Mouse (Mus musculus): ENCODE results near the gene Hdac11. TPM values are rescaled to one million over a fixed set of nuclear protein-coding genes. Genes with fewer than 3 reads are reported as not detected.

Gene Hdac11
- total RNA-seq, 2 experiments from 2014 or later, result 174 to 176 TPM

DNA sequence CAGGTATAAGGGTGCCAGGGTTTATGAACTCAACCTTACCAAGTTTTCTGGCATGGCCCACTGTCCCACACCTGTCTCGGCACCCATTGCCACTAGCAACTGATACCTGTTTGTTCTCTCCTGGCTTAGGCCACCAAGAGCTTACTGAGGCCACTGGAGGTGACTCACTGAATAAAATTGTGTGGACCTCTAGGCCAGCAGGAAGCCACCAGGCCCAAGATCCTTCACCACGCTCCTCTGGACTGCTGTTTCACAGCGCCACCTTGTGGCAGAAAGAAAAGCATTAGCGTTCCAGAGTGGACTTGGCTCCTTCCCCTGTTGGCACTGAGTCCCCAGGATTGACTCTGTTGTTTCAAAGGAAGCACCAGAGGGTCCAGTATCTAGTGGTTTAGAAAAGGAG, 16.6 kb upstream of the Hdac11 start:
- Histone ChIP-seq H3K27ac (no peak overlapping the region), H3K4me3 (no peak overlapping the region)
- intact Hi-C loops (cut with DNase I), result loop anchor here (2.0 to 10.0 kb wide), 5 partner anchors 83 to 533 kb away; no protein-coding TSS in a partner anchor
- TF ChIP-seq CTCF (IDR thresholded peaks at IDR 0.05), result peak; percentile 87
- peak; percentile 66 to 75 for DNase-seq (ENCODE audit: extremely low spot score in 1 of 2, low spot score in 2 of 2)

DNA sequence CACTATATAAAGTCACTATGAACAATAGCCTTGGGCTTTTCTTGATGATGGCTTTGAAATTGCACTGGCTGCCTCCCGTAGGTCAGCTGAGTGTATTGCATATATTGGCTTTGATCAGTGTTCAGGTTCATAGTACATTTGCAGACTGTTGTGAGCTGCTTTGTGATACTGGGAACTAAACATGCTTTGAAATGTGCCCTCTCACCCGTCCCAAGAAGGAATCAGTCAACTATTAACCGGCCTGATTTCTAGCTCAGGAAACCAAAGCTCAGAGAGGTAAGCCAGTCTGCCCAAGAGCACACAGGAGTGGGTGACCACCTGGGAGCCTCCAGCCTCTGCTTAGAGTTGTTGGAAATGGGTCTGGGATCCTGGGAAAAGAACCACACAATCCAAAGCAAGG, 11.4 kb upstream of the Hdac11 start:
- no peak for DNase-seq (ENCODE audit: extremely low spot score in 1 of 2, low spot score in 2 of 2)
- Histone ChIP-seq H3K27ac (no peak overlapping the region), H3K4me3 (no peak overlapping the region)
- TF ChIP-seq CTCF (IDR thresholded peaks at IDR 0.05), result no peak; the same call in none of the 2 replicates
- intact Hi-C loops (cut with DNase I), result no loop called here

DNA sequence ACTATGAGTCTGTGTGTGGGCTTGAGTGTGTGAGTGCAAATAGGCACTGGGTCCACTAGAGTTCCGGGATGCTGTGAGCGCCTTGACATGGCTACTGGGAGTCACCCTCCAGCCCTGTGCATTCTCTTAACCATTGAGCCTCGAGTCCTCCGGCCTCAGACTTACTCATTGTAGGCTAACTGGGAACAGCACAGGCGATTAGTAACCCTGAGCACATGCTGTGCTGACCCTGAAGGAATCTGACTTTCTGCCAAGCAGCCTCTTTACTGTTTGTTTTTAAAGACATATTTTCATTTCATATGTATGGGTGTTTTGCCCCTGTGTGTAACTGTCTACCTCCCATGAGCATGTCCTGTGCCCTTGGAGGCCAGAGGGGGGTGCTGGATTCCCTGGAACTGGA, 10.9 kb upstream of the Hdac11 start:
- DNase-seq (ENCODE audit: extremely low spot score in 1 of 2, low spot score in 2 of 2), result no peak
- no peak overlapping the region for H3K27ac ChIP-seq
- intact Hi-C loops (cut with DNase I), result no loop called here

DNA sequence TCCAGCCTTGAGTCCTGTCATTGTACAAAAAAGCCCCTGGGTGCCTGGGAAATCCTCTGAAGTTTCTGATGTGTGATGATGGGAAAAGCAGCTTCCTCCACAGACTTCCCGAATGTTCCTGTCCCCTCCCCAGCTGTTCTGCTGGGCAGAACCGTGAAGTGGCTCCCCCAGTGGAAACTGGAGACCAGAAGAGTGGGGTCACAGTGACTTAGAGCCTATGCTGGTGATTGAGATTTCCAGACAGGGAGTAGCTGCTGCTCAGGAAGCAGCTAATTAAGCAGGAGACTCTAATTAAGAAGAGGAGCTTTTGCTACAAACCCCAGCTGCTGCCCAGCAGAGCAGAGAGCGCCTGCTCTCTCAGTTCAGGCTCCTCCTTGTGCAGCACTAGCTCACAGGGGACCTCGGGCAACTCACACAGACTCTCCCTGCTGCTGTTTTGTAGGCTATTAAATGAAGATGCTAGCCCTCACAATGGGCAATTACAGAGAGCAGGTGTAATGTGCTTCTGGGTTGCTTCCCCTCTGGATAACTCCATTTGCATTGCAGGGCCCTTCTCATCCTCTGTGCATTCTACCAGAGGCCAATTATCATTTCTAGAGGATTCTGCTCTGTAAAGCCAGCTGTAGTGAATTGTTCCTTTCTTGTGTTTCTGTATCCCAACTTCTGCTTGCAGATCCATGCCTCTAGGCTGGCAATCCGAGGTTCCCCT, 9.9 kb upstream of the Hdac11 start:
- no peak for TF ChIP-seq CTCF (IDR thresholded peaks at IDR 0.05)
- no peak overlapping the region for H3K27ac ChIP-seq
- no peak for DNase-seq (ENCODE audit: extremely low spot score in 1 of 2, low spot score in 2 of 2)
- intact Hi-C loops (cut with DNase I), result no loop called here
- H3K4me3 ChIP-seq, result no peak overlapping the region

More for the DNA sequence above, 10.9 kb upstream of the Hdac11 start:
- H3K4me3 ChIP-seq, result no peak overlapping the region
- TF ChIP-seq CTCF (IDR thresholded peaks at IDR 0.05), result no peak

DNA sequence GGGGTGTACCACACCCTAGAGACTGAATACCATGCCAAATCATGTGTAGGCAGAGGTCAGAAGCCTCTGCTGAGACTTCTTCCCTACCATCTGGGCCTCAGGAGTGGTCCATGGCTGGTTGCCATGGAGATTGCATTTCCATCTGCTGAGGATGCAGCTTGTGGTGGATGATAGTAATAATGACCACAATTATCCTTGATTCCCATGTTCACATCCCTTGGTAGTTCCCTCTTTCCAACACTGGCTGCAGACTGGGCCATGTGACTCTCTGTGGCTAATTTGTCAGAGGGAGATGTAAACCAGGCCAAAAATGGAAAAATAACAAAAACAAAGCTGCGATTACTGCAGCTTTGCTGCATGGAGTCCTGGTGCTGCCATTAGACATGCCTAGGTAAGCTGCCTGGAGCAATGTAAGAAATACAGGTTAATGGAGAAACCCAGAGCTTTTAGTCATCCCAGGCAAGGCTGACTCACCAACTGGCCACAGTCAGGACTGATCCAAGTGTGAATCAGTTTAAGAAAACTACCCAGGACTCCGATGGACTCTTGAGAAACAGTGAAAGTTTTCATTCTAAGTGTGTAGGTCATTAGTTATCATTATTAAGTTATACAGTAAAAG, 9.2 kb upstream of the Hdac11 start:
- H3K4me3 ChIP-seq, result no peak overlapping the region
- no peak for DNase-seq (ENCODE audit: extremely low spot score in 1 of 2, low spot score in 2 of 2)
- TF ChIP-seq CTCF (IDR thresholded peaks at IDR 0.05), result no peak
- intact Hi-C loops (cut with DNase I), result no loop called here
- no peak overlapping the region for H3K27ac ChIP-seq

DNA sequence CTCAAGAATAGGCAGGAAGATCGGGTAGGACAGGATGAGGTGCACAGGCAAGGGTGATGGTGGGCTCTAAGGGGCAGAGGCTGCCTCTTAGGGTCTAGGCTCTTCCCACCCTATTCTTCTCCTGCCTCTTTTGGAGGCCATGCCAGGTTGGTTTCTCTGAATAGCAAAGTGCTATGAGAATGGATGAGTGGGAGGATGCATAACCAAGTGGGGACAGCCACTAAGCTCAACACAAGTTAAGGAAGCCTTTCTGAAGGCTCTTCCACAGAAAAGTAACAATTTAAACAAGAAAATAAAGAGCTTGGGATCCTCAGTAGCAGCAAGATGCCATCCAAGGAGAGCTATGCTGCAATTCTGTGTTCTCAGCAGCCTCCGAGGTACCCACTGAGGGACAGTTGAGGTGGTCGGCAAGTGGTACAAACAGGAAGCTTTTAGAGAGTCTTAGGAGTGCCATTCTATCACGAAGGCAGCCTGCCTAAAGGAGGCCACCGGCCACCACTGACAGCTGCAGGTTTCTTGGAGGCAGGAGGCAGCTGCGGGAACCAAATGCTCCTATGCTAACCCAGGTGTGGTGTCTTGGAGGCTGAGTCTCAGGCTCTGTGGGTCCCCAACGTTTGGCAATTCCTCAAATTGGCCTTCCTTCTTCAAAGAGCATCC, 3.4 kb upstream of the Hdac11 start:
- H3K27ac ChIP-seq, result peak overlapping the region; percentile 97
- no peak for DNase-seq (ENCODE audit: extremely low spot score in 1 of 2, low spot score in 2 of 2)
- H3K4me3 ChIP-seq, result no peak overlapping the region
- no peak for TF ChIP-seq CTCF (IDR thresholded peaks at IDR 0.05)
- intact Hi-C loops (cut with DNase I), result no loop called here

DNA sequence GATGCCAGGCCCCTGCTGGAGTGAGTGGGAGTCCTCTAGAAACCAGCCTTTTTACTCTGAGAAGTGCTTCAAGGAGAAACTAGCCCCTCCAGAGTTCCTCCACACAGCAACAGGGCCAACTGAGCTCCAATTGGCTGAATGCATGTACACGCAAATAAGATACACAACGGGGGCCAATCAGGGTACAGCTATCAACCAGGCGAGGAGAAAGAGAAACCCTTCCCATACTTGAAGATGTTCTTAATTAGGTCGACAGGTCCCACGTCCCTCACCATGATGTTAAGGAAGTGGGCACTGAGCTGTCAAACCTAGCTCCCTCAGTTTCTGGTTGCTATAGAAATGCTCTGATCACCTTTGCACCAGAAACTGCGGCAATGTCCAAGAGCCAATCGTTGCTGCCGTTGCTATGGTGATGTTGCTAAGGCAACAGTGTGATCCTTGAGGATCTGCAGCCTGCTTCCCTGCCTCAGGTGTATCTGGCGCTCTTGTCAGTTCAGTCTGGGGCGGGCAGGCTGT, 2.9 kb upstream of the Hdac11 start:
- intact Hi-C loops (cut with DNase I), result no loop called here
- TF ChIP-seq CTCF (IDR thresholded peaks at IDR 0.05), result no peak
- peak; percentile 67 to 75 for DNase-seq (ENCODE audit: extremely low spot score in 1 of 2, low spot score in 2 of 2)
- Histone ChIP-seq H3K4me3 (no peak overlapping the region), H3K27ac (peak overlapping the region; percentile 97)

DNA sequence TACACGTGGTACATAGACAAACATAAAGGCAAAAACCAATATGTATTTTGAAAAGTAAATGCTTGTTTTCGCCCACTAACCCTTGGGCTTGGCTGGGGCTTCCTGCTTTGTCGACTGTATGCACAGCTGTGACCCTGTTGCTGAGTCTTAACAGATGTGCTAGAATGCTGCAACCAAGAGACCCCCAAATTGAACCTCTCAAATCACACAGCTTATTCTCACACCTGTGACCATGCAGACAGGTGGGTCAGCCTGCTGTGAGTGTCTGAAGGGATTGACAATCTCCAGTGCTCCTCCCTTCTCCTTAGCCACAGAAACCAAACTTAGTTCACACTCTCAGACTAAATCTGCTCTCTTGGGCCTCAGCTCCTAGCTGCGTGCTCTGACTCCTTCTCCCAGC, 1.8 kb upstream of the Hdac11 start:
- no peak for TF ChIP-seq CTCF (IDR thresholded peaks at IDR 0.05)
- no peak for DNase-seq (ENCODE audit: extremely low spot score in 1 of 2, low spot score in 2 of 2)
- intact Hi-C loops (cut with DNase I), result no loop called here
- H3K27ac ChIP-seq, result peak overlapping the region; percentile 97
- H3K4me3 ChIP-seq, result no peak overlapping the region

DNA sequence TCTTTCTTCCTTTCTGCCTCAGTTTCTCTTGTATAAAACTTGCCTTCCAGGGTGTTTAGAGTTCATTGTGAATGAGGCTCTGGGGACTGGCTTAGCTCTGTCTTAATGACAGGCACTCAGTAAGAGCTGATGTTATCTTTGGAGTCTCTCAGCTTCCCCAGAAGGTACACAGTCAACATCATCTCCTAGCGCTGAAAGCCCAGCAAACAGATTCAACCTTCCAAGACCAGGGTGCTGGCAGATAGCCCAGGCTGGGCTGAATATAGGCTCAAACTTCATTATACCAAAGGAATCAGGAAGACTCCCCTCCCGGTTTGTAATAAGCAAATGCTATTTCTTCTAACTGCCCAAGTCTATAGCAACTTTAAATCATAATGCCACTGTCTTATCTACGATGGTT, 1.2 kb upstream of the Hdac11 start:
- H3K27ac ChIP-seq, result peak overlapping the region; percentile 97

DNA sequence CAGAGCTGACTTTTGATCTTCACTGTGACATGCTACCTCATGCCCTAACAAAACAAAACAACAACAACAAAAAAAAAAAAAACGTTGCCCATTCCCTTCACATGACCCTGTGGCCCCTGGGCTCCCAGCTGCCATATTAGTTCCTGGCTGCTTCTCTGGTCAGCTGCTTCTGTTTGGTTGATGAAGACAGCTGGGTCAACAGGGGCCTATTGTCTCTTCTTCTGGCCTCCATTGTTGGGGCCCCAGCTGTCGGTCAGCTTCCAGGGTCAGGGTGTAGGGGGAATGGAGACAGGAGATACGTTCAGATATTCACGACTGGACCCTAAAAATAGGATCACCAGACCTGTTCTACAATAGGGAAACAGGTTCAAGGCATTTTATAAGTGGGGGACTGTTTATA, 403 bp upstream of the Hdac11 start:
- TF ChIP-seq CTCF (IDR thresholded peaks at IDR 0.05), result no peak
- Histone ChIP-seq H3K27ac (peak overlapping the region; percentile 97), H3K4me3 (peak overlapping the region; percentile 80)
- intact Hi-C loops (cut with DNase I), result no loop called here
- DNase-seq (ENCODE audit: extremely low spot score in 1 of 2, low spot score in 2 of 2), result no peak

More for the DNA sequence above, 1.2 kb upstream of the Hdac11 start:
- no peak overlapping the region for H3K4me3 ChIP-seq
- no peak for DNase-seq (ENCODE audit: extremely low spot score in 1 of 2, low spot score in 2 of 2)
- intact Hi-C loops (cut with DNase I), result no loop called here
- no peak for TF ChIP-seq CTCF (IDR thresholded peaks at IDR 0.05)

DNA sequence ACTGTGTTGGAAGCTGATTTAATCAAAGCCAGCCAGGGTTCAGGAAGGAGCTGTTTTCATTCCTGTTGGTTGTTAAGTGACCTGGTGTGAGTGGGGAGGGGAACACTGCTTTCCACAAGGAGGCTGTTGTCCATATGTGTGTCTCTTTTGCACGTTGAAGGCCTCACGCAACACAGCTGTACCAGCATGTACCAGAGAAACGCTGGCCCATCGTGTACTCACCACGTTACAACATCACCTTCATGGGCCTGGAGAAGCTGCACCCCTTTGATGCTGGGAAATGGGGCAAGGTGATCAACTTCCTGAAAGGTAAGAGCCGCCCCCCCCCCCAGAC, 739 bp downstream of the Hdac11 start:
- TF ChIP-seq CTCF (IDR thresholded peaks at IDR 0.05), result no peak
- H3K27ac ChIP-seq, result peak overlapping the region; percentile 97
- DNase-seq (ENCODE audit: extremely low spot score in 1 of 2, low spot score in 2 of 2), result no peak
- H3K4me3 ChIP-seq, result peak overlapping the region; percentile 80
- intact Hi-C loops (cut with DNase I), result no loop called here

DNA sequence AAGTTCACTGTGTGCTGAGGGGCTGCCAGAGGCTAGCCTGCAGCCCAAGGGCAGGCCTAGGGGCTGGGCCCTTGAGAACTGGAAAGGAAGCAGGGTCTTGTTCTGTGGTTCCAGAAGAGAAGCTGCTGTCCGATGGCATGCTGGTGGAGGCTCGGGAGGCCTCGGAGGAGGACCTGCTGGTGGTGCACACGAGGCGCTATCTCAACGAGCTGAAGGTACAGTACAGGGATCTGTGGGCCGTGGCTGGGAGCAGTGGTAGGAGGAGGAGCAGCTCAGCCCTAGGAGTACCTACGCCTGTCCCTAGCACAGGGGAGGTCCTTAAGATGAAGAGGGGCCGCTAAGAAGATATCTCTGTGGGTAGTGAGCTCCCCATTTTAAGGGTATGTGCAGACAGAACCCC, 2.6 kb downstream of the Hdac11 start:
- H3K4me3 ChIP-seq, result peak overlapping the region; percentile 80; the same call in 1 of the 2 replicates
- no peak for TF ChIP-seq CTCF (IDR thresholded peaks at IDR 0.05)
- no peak for DNase-seq (ENCODE audit: extremely low spot score in 1 of 2, low spot score in 2 of 2)
- peak overlapping the region; percentile 64 for H3K27ac ChIP-seq
- intact Hi-C loops (cut with DNase I), result no loop called here

Data from left cerebral cortex, adult 2 months (tissue).